8 mouse cellular contexts compared by ENCODE assay signal in the genomic region with DNA sequence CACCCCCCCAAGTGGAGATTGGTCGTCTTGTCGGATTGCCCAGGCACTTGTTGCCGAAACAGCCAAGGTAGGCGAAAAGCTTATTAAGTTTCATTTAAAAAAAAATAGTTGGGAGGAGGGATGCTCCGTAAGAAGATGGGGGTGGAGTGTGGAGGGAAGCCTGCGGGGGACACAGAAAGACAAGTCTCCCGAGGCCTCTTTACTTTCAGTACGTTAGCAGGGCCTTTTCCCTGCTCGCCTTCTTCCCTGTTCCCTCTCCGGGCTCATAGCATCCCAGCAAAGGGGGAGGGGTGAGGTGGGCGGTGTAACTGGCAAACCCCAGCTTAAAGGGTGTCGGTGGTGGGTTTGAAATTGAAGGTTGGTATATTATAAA.
DNase-seq lines count a peak whose midpoint lies in the region; ATAC-seq and TF ChIP-seq lines count a peak whose summit lies in the region.

No protein-coding gene starts in this region.

- H3K4me1 ChIP-seq in lung, embryonic 15.5 days = peaks cover 52% of the 10 kb centered on the region
- peaks cover 51% of the 10 kb centered on the region for H3K4me1 ChIP-seq in heart, embryonic 13.5 days

- peaks cover 28% of the 10 kb centered on the region for H3K79me2 ChIP-seq in myocyte (ENCODE audit: control insufficient read depth, insufficient read depth)

- no peaks in the 10 kb centered on the region for H3K27me3 ChIP-seq in lung, embryonic 15.5 days
- no peaks in the 10 kb centered on the region for H3K27me3 ChIP-seq in heart, embryonic 13.5 days (replicated peaks)
- H3K27me3 ChIP-seq in myocyte (ENCODE audit: control insufficient read depth, insufficient read depth, insufficient read length) = no peaks in the 10 kb centered on the region

- ATAC-seq in lung, embryonic 15.5 days (ENCODE audit: borderline replicate concordance, extremely low read depth, low FRiP score, low TSS enrichment) = no peak
- no peak for ATAC-seq in heart, embryonic 13.5 days (ENCODE audit: extremely low read depth, insufficient number of reproducible peaks, low FRiP score, low TSS enrichment)
- ATAC-seq in granulocyte monocyte progenitor cell, adult 5-6 weeks (replicated peaks; ENCODE audit: poor library complexity, severe bottlenecking) = no peak

- H3ac ChIP-seq in myocyte (ENCODE audit: control insufficient read depth, insufficient read length) = peak overlapping the region; percentile 8

- TF ChIP-seq POLR2A in myocyte (IDR thresholded peaks at IDR 0.05; ENCODE audit: insufficient read length, low read depth) = no peak

- peak overlapping the region; percentile 69 for H3K9ac ChIP-seq in lung, embryonic 15.5 days
- peak overlapping the region; percentile 95 for H3K9ac ChIP-seq in heart, embryonic 13.5 days

- DNase-seq in lung, postnatal 14 days = no peak
- DNase-seq in embryo, embryonic 10 days (ENCODE audit: low spot score) = peak; percentile 52
- DNase-seq in left cerebral cortex, postnatal 36 days (ENCODE audit: low spot score in 2 of 2) = peak; percentile 51 to 53
- DNase-seq in ovary, adult 18-20 months (ENCODE audit: low spot score) = no peak

- peak overlapping the region; percentile 98 for H3K27ac ChIP-seq in lung, embryonic 15.5 days
- H3K27ac ChIP-seq in heart, embryonic 13.5 days (replicated peaks) = peak overlapping the region; percentile 95

- intact Hi-C loops in left cerebral cortex, postnatal 36 days (cut with DNase I) = loop anchor here (1.0 to 5.0 kb wide), 8 partner anchors 35 to 190 kb away; a partner anchor contains a TSS

- no peaks in the 10 kb centered on the region for H3K9me3 ChIP-seq in lung, embryonic 15.5 days
- H3K9me3 ChIP-seq in heart, embryonic 13.5 days = no peaks in the 10 kb centered on the region

- WGBS in lung, embryonic 15.5 days = under 1% methylated on average over 12 of the region's 12 CpGs
- WGBS in heart, embryonic 13.5 days = under 1% methylated on average over 12 of the region's 12 CpGs

- peak overlapping the region; percentile 83 for H3K4me2 ChIP-seq in lung, embryonic 15.5 days
- H3K4me2 ChIP-seq in heart, embryonic 13.5 days = peak overlapping the region; percentile 81
- peak overlapping the region; percentile 90 for H3K4me2 ChIP-seq in myocyte (ENCODE audit: low read depth)

- H3K36me3 ChIP-seq in lung, embryonic 15.5 days = no peaks in the 10 kb centered on the region
- peaks cover 7% of the 10 kb centered on the region; the same call in 1 of the 2 replicates for H3K36me3 ChIP-seq in heart, embryonic 13.5 days
- H3K36me3 ChIP-seq in myocyte (ENCODE audit: control insufficient read depth, insufficient read depth) = no peaks in the 10 kb centered on the region

- peak overlapping the region; percentile 74 for H3K4me3 ChIP-seq in lung, embryonic 15.5 days
- peak overlapping the region; percentile 77 for H3K4me3 ChIP-seq in heart, embryonic 13.5 days
- H3K4me3 ChIP-seq in myocyte = peak overlapping the region; percentile 86

TF ChIP-seq in myocyte, 11 proteins besides CTCF, POLR2A, EP300 and RAD21:
- TF ChIP-seq E2F4 (IDR thresholded peaks at IDR 0.05; ENCODE audit: insufficient read depth) (no peak), TCF3 (IDR thresholded peaks at IDR 0.05; ENCODE audit: insufficient read length, low read depth) (no peak), POLR2AphosphoS2 (IDR thresholded peaks at IDR 0.05; ENCODE audit: insufficient read length, low read depth) (no peak), REST (IDR thresholded peaks at IDR 0.05; ENCODE audit: insufficient read depth, insufficient read length) (no peak), SRF (IDR thresholded peaks at IDR 0.05; ENCODE audit: control insufficient read depth, insufficient read length, low read depth) (no peak), MAX (IDR thresholded peaks at IDR 0.05; ENCODE audit: low read depth) (no peak), TCF12 (IDR thresholded peaks at IDR 0.05; ENCODE audit: insufficient read depth, poor library complexity, severe bottlenecking) (no peak), MYOG (IDR thresholded peaks at IDR 0.05; ENCODE audit: control insufficient read depth in 1 of 3, insufficient read depth in 1 of 3, insufficient read length in 2 of 3, low read depth in 2 of 3) (no peak), CEBPB (IDR thresholded peaks at IDR 0.05; ENCODE audit: insufficient read depth, poor library complexity, severe bottlenecking) (no peak), USF1 (IDR thresholded peaks at IDR 0.05; ENCODE audit: low read depth) (no peak), MYOD1 (IDR thresholded peaks at IDR 0.05; ENCODE audit: control insufficient read depth in 1 of 3, insufficient read length in 2 of 3, low read depth in 2 of 3) (no peak)

Comparison
In these comparisons a context has a peak if more than half of its experiments do, and no peak if none do; other contexts are left out.
1. DNase-seq: peak in embryo, embryonic 10 days (single experiment) and left cerebral cortex, postnatal 36 days (2 of 2); none in lung, postnatal 14 days (single experiment) and ovary, adult 18-20 months (single experiment).
2. Peak in every context shown above with its lines, with median percentiles within 50 percentile points of each other: H3K4me2 ChIP-seq and H3K4me3 ChIP-seq.